Mouse (Mus musculus) effector memory CD4-positive, alpha-beta T cell, adult 7 months (primary cell): ENCODE data around the gene Pax8. TPM values are rescaled to one million over a fixed set of nuclear protein-coding genes. Genes with fewer than 3 reads are reported as not detected.

Source experiments
- polyA plus RNA-seq: library from polyadenylated mRNA; unstranded; fragments of 100-300 nt; shearing (Covaris generic); gene quantifications from one replicate; pipeline ENCODE4 v1.2.1, GENCODE M21; 2017

Gene Pax8
- 0.11 TPM for polyA plus RNA-seq

GRCm38 (mm10) chr2:24475420-24475819 is at the start of gene Pax8:
Gene Pax8 (minus strand): TSS chr2:24475599.

Other genes starting within 250 kb of the Pax8 start
- not detected for gene Il1f5, start 198.6 kb downstream of the Pax8 start, polyA plus RNA-seq
- gene Il1f10, start 184.4 kb downstream of the Pax8 start, polyA plus RNA-seq: not detected
- not detected for gene Il1rn, start 138.7 kb downstream of the Pax8 start, polyA plus RNA-seq
- gene Psd4, start 108.0 kb downstream of the Pax8 start, polyA plus RNA-seq: 104 TPM